Mouse (Mus musculus) lung, embryonic 14.5 days (tissue): ENCODE measurements around the gene Pyroxd2. TPM values are rescaled to one million over a fixed set of nuclear protein-coding genes. Genes with fewer than 3 reads are reported as not detected.

Experiments used
- ATAC-seq: fragments of 200-750 bp; cut with Nextera tagmentation; 2 replicates; pipeline ENCODE4 v1.8.0; 2017; ENCODE audit warnings: mild to moderate bottlenecking, moderate TSS enrichment, moderate library complexity; ENCODE audit not compliant: insufficient read depth
- DNase-seq: peaks from one replicate; pipeline ENCODE4 v3.0.0-alpha.2; 2015
- H3K27ac ChIP-seq: fragments of 300-500 bp; sonication (generic); 2 replicates; pipeline ENCODE4 v1.5.1; 2014; ENCODE audit warnings: low read depth, mild to moderate bottlenecking, moderate library complexity
- H3K27me3 ChIP-seq: fragments of 300-500 bp; sonication (generic); 2 replicates; pipeline ENCODE4 v1.6.1; 2014; ENCODE audit warnings: low read length, control low read depth; ENCODE audit not compliant: insufficient read depth
- H3K36me3 ChIP-seq: fragments of 300-500 bp; sonication (generic); 2 replicates; pipeline ENCODE4 v1.6.1; 2014; ENCODE audit warnings: control low read depth; ENCODE audit not compliant: insufficient read depth
- H3K4me1 ChIP-seq: fragments of 300-500 bp; sonication (generic); 2 replicates; pipeline ENCODE4 v1.6.1; 2014; ENCODE audit warnings: antibody characterized with exemption, control low read depth; ENCODE audit not compliant: insufficient read depth
- H3K4me2 ChIP-seq: fragments of 300-500 bp; sonication (generic); 2 replicates; pipeline ENCODE4 v1.6.1; 2014; ENCODE audit warnings: mild to moderate bottlenecking
- H3K4me3 ChIP-seq: fragments of 300-500 bp; sonication (generic); 2 replicates; pipeline ENCODE4 v1.5.1; 2014; ENCODE audit warnings: low read depth, low read length
- H3K9ac ChIP-seq: fragments of 300-500 bp; sonication (generic); 2 replicates; pipeline ENCODE4 v1.6.1; 2014
- H3K9me3 ChIP-seq: fragments of 300-500 bp; sonication (generic); 2 replicates; pipeline ENCODE4 v1.6.1; 2016; ENCODE audit warnings: low read depth, low read length, control low read depth
- CTCF ChIP-seq: IDR thresholded peaks from 2 replicates; pipeline ENCODE4 v1.5.1; 2016; ENCODE audit warnings: antibody characterized with exemption, low read depth
- WGBS: fragments of 180-500 bp; shearing (Covaris S2); extraction: QIAGEN DNeasy Blood & Tissue Kit; methylation state at CpG from one replicate; pipeline ENCODE4 v1.1.7; 2014; 5-methylcytosine and 5-hydroxymethylcytosine counted together
- polyA plus RNA-seq: library from polyadenylated mRNA; unstranded; fragments of >200 nt; fragmentation: Nextera tagmentation; extraction: Ambion mirVana; gene quantifications from 2 replicates; pipeline ENCODE4 v1.2.1, GENCODE M21; 2014

Pyroxd2 gene
- polyA plus RNA-seq, 1 experiment from 2014 or later, result 4.2 TPM

DNA sequence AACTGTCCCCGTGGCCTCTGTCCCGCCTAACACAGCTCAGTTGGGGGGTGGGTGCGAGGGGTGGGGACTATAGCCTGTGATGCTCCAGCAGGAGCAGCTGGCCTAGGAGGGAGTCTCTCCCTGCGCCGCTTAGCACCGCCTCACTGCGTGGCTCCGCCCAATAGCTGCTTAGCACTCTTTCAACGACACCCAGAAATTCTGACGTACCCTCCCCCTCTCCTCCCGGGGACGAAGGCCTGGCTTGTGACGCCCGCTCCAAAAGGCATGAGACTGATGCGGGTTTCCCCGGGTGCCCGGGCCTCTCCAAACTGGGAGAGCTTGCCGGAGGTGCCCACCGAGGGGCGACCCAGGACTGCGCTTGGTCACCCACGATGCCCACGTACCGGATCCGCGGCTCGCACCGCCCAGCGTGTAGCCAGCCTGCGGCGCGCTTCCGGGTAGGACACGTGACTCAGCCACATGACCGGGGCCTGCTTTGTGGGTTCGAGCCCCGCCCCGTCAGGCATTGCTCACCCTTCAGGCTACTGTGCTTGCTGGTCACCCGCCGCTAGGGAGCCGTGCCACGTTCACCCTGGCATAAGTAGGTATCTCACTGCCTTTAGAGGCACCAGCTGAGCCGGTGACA is 27.1 kb upstream of the Pyroxd2 start, which contains the start of gene Hps1:
Gene Hps1, minus strand, starts transcription at position 448 of the 625 bp plus-strand sequence.
- H3K4me2 ChIP-seq, result peak within 1 kb of the TSS; percentile 74
- no peaks in the 10 kb centered on the region for H3K27me3 ChIP-seq
- H3K36me3 ChIP-seq, result no peaks in the 10 kb centered on the region
- peak within 1 kb of the TSS; percentile 88 for H3K27ac ChIP-seq
- DNase-seq, result peak; percentile 98
- peak; percentile 99 for ATAC-seq
- H3K4me3 ChIP-seq, result peak within 1 kb of the TSS; percentile 65
- TF ChIP-seq CTCF, result no peak; the same call in 1 of the 2 replicates
- no peaks in the 10 kb centered on the region for H3K9me3 ChIP-seq
- H3K4me1 ChIP-seq, result peaks cover 5% of the 10 kb centered on the region; the same call in 1 of the 2 replicates
- WGBS, result under 1% methylated on average over 43 of the region's 43 CpGs
- H3K9ac ChIP-seq, result peak within 1 kb of the TSS; percentile 71

DNA sequence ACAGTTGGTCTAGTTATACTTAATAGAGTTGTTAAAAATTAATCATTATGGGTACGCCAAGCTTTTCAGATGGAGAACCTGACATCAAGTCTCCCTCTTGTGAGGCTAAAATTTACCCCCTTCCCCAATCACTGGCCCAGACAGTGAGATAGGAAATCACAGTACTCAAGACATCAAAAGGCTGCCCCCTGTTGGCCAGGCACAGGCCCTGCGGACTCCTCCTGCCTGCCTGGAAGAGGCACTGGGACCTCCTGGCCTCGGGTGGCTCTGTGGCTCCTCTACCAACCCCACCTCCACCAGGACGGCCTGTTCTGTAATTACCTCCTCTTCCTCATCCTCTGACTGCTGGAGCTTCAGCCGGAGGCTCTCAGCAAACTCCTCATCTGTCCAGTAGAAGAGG is 25.2 kb upstream of the Pyroxd2 start:
- peaks cover 5% of the 10 kb centered on the region; the same call in 1 of the 2 replicates for H3K4me1 ChIP-seq
- ATAC-seq (no peak), DNase-seq (no peak)
- no peaks in the 10 kb centered on the region for H3K9me3 ChIP-seq
- no peak overlapping the region for H3K4me2 ChIP-seq
- no peak overlapping the region for H3K9ac ChIP-seq
- H3K4me3 ChIP-seq, result no peak overlapping the region
- WGBS, result 66% methylated on average over 5 of the region's 5 CpGs
- TF ChIP-seq CTCF, result peak; percentile 37
- no peaks in the 10 kb centered on the region for H3K27me3 ChIP-seq
- no peak overlapping the region for H3K27ac ChIP-seq
- no peaks in the 10 kb centered on the region for H3K36me3 ChIP-seq

DNA sequence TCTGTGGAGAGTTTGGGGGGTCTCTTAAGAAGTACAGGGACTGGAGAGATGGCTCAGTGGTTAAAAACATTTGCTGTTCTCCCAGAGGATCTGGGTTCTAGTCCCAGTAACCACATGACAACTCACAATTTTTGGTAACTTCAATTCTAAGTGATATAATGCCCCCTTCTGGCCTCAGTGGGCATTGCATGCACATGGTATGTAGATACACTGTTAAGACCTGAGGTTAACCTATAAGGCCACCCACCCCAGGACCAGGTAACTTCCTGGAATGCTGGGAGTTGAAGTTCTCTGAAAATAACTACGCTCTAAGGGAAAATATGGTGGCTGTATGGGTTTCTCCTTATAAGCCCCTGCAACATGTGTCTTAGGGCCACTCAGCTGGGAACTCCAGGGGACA is 24.2 kb upstream of the Pyroxd2 start:
- no peaks in the 10 kb centered on the region for H3K36me3 ChIP-seq
- no peak overlapping the region for H3K27ac ChIP-seq
- DNase-seq (peak; percentile 66), ATAC-seq (no peak)
- H3K9me3 ChIP-seq, result no peaks in the 10 kb centered on the region
- no peak overlapping the region for H3K4me2 ChIP-seq
- TF ChIP-seq CTCF, result peak; percentile 57
- H3K9ac ChIP-seq, result no peak overlapping the region
- H3K4me3 ChIP-seq, result no peak overlapping the region
- peaks cover 5% of the 10 kb centered on the region; the same call in 1 of the 2 replicates for H3K4me1 ChIP-seq
- no peaks in the 10 kb centered on the region for H3K27me3 ChIP-seq
- 97% methylated on average over 1 of the region's 1 CpGs for WGBS

DNA sequence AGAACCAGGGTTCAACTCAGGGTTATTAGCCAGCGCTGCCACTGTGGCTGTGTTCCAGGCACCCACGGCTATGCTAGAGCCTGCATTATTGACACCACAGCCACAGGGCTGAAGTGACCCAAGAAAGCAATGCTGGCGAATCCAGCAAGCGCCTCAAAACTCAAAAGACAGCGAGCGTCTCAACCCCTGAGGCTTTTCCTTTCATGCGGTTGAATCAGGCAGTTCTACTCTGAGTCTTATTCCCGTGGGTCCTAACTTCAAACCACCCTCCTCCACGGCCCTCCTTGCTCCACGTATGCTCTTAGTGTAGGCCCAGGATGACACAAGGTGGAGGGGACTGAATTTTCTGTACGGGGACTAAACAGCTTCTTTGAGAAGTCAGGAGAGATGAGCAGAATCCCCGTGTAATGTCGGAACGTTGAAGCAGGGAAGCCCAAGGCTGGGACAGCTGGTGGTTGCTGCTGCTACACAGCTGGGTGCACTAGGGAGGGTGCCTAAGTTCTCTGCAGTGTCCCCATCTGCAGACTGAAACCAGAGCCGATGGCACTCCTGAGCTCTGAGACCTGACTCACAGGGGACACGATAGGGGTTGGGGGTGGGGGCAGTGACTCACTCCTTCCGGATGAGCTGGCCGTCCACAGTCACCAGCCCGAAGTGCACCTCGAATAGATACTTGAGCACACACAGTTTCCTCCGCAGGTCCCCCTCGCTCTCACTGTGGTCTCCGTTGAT is 17.7 kb upstream of the Pyroxd2 start:
- 79% methylated on average over 23 of the region's 23 CpGs for WGBS
- no peak for TF ChIP-seq CTCF
- Histone ChIP-seq H3K4me2 (no peak overlapping the region), H3K27ac (no peak overlapping the region), H3K9me3 (no peaks in the 10 kb centered on the region), H3K27me3 (no peaks in the 10 kb centered on the region), H3K36me3 (peaks cover 19% of the 10 kb centered on the region; the same call in 1 of the 2 replicates), H3K9ac (no peak overlapping the region), H3K4me3 (no peak overlapping the region), H3K4me1 (no peaks in the 10 kb centered on the region)
- DNase-seq, result no peak
- no peak for ATAC-seq

DNA sequence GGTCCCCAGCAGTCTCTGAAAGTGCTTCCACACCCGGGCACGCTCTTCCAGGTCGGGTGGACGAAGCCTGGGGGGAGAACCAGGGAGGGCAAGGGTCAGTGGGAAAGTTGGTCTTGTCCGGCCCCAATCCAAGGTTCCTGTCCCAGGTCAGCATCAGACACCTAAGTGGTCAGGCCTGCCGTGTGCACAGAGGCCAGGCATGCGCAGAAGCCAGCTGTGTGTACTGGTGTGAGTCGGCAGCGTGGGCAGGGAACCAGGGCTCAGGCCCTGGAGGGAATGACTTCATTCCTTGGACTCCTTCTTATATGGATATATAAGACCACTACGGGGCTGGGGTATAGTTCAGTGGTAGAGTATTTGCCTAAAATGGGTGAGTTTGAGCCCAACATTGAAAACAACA is 17.1 kb upstream of the Pyroxd2 start:
- DNase-seq, result no peak
- Histone ChIP-seq H3K36me3 (peaks cover 19% of the 10 kb centered on the region; the same call in 1 of the 2 replicates), H3K4me3 (no peak overlapping the region), H3K4me2 (no peak overlapping the region), H3K4me1 (no peaks in the 10 kb centered on the region), H3K27ac (no peak overlapping the region), H3K9ac (no peak overlapping the region), H3K27me3 (no peaks in the 10 kb centered on the region), H3K9me3 (no peaks in the 10 kb centered on the region)
- TF ChIP-seq CTCF, result no peak
- ATAC-seq, result no peak
- WGBS, result 82% methylated on average over 10 of the region's 10 CpGs

DNA sequence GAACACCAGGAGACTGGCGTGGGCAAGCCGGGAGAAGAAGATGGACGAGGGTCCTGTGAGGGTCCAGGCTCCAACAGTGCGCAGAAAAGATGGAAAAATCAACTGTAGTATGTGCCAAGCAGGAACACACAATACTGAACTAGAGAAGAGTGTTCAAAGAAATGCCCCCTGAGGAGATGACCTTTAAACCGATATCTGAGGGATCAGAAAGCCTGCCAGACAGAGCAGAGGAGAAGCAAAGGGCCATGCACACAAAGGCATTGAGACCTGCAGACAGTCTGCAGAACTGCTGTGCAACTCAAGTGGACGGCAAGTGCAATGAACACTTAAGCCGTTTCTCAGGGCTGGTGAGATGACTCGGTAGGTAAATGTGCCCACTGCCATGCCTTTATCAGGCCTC is 14.8 kb upstream of the Pyroxd2 start:
- no peak for DNase-seq
- Histone ChIP-seq H3K27ac (no peak overlapping the region), H3K9ac (no peak overlapping the region), H3K9me3 (no peaks in the 10 kb centered on the region), H3K4me3 (no peak overlapping the region), H3K27me3 (no peaks in the 10 kb centered on the region), H3K4me2 (no peak overlapping the region), H3K36me3 (peaks cover 19% of the 10 kb centered on the region; the same call in 1 of the 2 replicates), H3K4me1 (no peaks in the 10 kb centered on the region)
- 54% methylated on average over 8 of the region's 8 CpGs for WGBS
- TF ChIP-seq CTCF, result no peak
- ATAC-seq, result no peak

DNA sequence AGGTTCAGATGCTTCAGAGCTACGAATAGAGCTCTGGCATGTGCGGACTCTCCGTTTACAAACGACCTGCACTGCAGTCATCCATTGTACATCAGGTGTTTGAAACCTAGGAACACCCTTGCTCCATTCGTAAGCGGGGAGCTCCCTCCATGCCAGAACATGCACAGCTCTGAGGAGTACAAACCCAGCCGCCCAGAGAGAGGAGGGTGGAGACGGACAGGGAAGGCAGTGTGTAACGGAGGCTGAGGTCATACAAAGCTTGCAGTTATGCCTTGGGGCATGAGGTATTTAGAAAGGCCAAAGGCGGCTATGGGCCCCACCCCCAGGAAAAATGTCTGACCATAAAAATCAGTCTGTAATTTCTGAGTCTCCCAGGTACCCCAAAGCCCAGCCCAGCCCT is 11.8 kb upstream of the Pyroxd2 start:
- Histone ChIP-seq H3K4me2 (no peak overlapping the region), H3K9me3 (no peaks in the 10 kb centered on the region), H3K4me1 (no peaks in the 10 kb centered on the region), H3K9ac (no peak overlapping the region), H3K36me3 (peaks cover 11% of the 10 kb centered on the region; the same call in 1 of the 2 replicates), H3K4me3 (no peak overlapping the region), H3K27ac (no peak overlapping the region), H3K27me3 (no peaks in the 10 kb centered on the region)
- TF ChIP-seq CTCF, result no peak
- WGBS, result 71% methylated on average over 10 of the region's 10 CpGs
- DNase-seq, result no peak
- 0 out of 2 replicates have a peak, but pooled peaks have one; percentile 35 for ATAC-seq
